Mouse (Mus musculus) frontal cortex, postnatal 36 days (tissue): ENCODE data around the gene Fcf1.

Experiments
- DNase-seq, 2 experiments: peaks; one replicate each; pipeline ENCODE4 v3.0.0; 2022; ENCODE audit warnings: low spot score in 2 of 2

Gene Fcf1

GRCm38 (mm10) chr12:84970428-84971096 is at the start of gene Fcf1, which contains the start of gene Arel1:
TSS of gene Fcf1 (plus strand) at chr12:84970897.
TSS of gene Arel1 (minus strand) at chr12:84970900.
- peak; percentile 89 to 96 for DNase-seq

GRCm38 (mm10) chr12:84921881-84922419 is 48.7 kb upstream of the Fcf1 start:
- DNase-seq, result no peak

- DNase-seq, result no peak
These were observed 46.4 kb upstream of the Fcf1 start for GRCm38 (mm10) chr12:84924324-84924723.

- DNase-seq, result no peak
These were observed 44.2 kb upstream of the Fcf1 start for GRCm38 (mm10) chr12:84926542-84926941.

- DNase-seq, result no peak
These were observed 38.5 kb upstream of the Fcf1 start for GRCm38 (mm10) chr12:84932210-84932609.

GRCm38 (mm10) chr12:84935343-84935742 is 35.4 kb upstream of the Fcf1 start:
- no peak for DNase-seq

- DNase-seq, result peak in 1 of 2 experiments; percentile 34
These were observed 31.6 kb upstream of the Fcf1 start for GRCm38 (mm10) chr12:84939117-84939516.

GRCm38 (mm10) chr12:84940343-84940742 is 30.4 kb upstream of the Fcf1 start:
- DNase-seq, result no peak

GRCm38 (mm10) chr12:84941717-84942116 is 29.0 kb upstream of the Fcf1 start:
- DNase-seq, result no peak

GRCm38 (mm10) chr12:84943006-84943952 is 27.4 kb upstream of the Fcf1 start:
- DNase-seq, result no peak

- no peak for DNase-seq
These were observed 26.4 kb upstream of the Fcf1 start for GRCm38 (mm10) chr12:84944150-84944812.

GRCm38 (mm10) chr12:84944813-84945553 is 25.7 kb upstream of the Fcf1 start:
- no peak for DNase-seq

- no peak for DNase-seq
These were observed 22.7 kb upstream of the Fcf1 start for GRCm38 (mm10) chr12:84947894-84948583.

GRCm38 (mm10) chr12:84948584-84949285 is 22.0 kb upstream of the Fcf1 start:
- DNase-seq, result no peak

- DNase-seq, result no peak
These were observed 19.9 kb upstream of the Fcf1 start for GRCm38 (mm10) chr12:84950763-84951162.

GRCm38 (mm10) chr12:84951531-84951930 is 19.2 kb upstream of the Fcf1 start:
- no peak for DNase-seq

GRCm38 (mm10) chr12:84952351-84952750 is 18.3 kb upstream of the Fcf1 start:
- no peak for DNase-seq

- no peak for DNase-seq
These were observed 14.4 kb upstream of the Fcf1 start for GRCm38 (mm10) chr12:84956317-84956716.

- no peak for DNase-seq
These were observed 11.8 kb upstream of the Fcf1 start for GRCm38 (mm10) chr12:84958794-84959356.

- no peak for DNase-seq
These were observed 8.1 kb upstream of the Fcf1 start for GRCm38 (mm10) chr12:84962606-84963005.
